Mouse (Mus musculus): ENCODE measurements around the gene Slc2a9.

- TF ChIP-seq E2F4 (IDR thresholded peaks at IDR 0.05; ENCODE audit: insufficient replicate concordance, low read depth, low read length) (no peak), PAX5 (IDR thresholded peaks at IDR 0.05; ENCODE audit: low read length) (no peak), HCFC1 (IDR thresholded peaks at IDR 0.05; ENCODE audit: low read depth, low read length) (no peak), CTCF (conservative IDR thresholded peaks at IDR 0.05 in 1 of 2, IDR thresholded peaks at IDR 0.05 in 1 of 2; ENCODE audit: low read depth in 2 of 2, low read length in 2 of 2) (no peak), RCOR1 (conservative IDR thresholded peaks at IDR 0.05; ENCODE audit: low read depth, low read length) (no peak), TCF12 (IDR thresholded peaks at IDR 0.05; ENCODE audit: low read depth, low read length) (no peak), ZC3H11A (IDR thresholded peaks at IDR 0.05; ENCODE audit: low read depth, low read length) (no peak), JUND (conservative IDR thresholded peaks at IDR 0.05; ENCODE audit: low read depth, low read length) (no peak), POLR2A (IDR thresholded peaks at IDR 0.05; ENCODE audit: low read depth, low read length) (no peak), SIN3A (IDR thresholded peaks at IDR 0.05; ENCODE audit: low read length) (no peak)
Observed at GRCm38 (mm10) chr5:38538508-38538907, 35.6 kb upstream of the Slc2a9 start.

All from CH12.LX (cell line).